Mouse (Mus musculus) urinary bladder, postnatal 4 days (tissue): ENCODE results near the gene Spaar.

Source experiments
- DNase-seq, 2 experiments: peaks; one replicate each; pipeline ENCODE4 v3.0.0; 2021 to 2022; ENCODE audit warnings: low spot score in 2 of 2

The Spaar gene

DNA sequence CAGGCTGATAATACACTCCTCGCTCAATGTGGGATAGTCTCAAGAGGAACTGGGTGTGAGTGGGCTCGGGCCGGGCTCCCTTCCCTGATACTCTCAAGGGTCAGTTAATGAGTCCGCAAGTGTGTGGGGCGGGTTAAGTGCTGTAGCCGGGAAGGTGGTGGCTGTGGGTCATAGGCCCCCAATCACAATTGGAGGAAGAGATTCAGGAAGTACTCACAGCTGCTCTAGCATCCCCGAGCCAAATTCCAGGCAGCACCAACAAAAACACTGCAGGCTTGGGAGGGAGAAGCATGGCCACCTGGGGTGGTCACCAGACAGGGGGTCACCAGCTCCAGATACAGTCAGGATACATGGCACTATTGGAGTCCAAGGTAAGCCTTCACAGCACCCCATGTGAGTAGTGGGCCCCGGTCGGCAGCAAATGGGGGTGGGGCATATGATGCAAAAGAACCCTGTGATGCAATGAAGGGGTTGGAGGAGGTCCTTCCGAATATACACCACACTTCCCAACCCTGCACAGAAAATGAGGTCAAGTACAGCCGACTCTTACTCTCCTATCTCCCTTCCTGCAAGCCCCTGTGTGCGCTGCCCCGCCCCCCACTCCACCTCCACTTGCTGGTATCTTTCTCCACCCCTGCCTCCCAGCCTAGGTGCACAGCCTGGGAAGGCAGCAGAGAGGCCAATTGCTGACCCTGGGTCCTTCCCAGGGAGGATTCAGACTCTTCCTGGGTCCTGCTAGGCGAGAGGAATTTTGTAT is at the start of gene Spaar:
Gene Spaar, plus strand, starts transcription at position 241 of the 757 bp plus-strand sequence.
- peak in 1 of 2 experiments; percentile 42 for DNase-seq

DNA sequence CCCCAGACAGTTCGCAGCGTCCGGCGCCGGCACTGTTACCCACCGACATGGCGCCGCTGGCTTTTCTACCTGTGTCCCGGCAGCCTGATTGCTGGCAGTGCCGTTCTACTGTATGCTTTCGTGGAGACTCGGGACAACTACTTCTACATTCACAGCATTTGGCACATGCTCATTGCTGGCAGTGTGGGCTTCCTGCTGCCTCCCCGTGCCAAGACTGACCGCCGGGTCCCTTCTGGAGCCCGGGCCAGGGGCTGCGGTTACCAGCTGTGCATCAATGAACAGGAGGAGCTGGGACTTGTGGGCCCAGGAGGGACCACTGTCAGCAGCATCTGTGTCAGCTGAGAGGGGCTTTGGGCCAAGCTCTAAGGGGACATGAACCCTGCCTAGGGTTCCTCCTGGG is 39.8 kb upstream of the Spaar start:
- no peak for DNase-seq

DNA sequence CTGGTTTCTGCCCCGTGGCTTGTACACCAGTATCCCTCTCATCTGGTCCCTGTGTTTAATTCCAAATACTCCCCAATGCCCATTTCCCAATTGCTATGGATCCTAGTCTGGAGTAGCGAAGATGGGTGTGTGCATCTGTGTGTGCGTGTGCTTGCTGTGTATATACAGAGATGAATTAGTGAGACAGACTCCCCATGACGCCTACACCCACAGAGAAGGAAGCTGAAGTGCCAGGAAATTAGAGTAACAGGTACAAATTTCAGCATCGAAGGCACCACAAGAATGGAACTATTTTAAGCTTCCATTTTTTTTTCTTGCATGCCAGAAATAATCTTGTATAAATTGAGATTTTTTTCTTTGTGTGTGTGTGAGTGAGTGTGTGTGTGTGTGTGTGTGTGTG is 38.8 kb upstream of the Spaar start:
- DNase-seq, result no peak

DNA sequence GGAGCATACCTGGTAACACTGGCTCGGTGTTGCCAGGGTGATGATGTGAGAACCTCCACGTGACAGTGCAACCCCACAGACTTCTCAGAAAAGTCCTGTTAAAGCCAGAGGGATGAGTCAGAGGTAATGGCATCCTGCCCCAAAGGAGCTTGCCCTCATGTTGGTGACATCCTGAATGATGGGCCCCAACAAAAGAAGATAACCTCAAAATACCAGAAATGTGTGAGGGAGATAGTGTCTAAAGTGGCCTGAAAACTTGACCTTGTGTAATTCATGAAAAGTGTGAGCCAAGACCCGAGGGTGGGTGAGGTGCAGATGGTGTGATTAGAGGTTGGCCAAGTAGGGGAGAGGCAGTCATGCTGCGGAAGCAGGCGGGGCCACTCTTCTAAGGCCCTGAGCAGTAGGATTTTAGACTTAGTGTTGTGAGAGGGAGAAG is 36.0 kb upstream of the Spaar start:
- DNase-seq, result no peak

DNA sequence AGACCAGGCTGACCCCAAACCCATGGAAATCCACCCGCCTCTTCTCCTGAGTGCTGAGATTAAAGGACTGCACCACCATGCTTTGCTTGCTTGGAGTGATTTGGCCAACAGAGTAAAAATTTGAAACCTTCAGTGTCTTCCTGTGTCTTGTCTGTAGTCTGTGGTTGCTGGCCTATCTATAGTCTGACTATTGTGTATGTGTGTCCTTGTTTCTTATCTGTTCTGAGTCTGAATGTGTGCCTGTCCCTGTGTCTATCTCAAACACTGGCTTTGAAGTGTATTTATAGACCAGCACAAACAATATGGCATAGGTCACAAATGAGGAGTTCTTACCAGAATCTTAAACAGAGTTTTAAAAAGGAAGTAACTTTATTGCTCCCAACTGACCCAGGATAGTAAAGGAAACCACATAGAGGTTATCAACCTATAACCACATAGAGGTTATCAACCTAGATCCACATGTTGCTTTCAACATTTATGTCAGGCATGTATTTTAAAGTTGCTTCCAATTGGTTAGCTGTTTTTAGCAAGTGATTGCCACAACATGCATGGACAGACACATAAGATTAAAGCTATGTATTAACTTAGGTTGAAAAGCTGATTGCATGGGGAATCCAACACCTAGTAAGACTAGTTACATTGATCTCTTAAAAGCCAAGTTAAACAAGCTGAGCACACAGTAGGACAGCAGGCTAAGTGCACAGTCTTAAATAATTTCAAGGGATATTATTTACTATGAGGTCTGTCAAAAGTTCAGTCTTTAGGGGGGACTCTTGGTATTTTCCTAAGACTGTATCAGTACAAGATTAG is 35.2 kb upstream of the Spaar start:
- DNase-seq, result no peak

DNA sequence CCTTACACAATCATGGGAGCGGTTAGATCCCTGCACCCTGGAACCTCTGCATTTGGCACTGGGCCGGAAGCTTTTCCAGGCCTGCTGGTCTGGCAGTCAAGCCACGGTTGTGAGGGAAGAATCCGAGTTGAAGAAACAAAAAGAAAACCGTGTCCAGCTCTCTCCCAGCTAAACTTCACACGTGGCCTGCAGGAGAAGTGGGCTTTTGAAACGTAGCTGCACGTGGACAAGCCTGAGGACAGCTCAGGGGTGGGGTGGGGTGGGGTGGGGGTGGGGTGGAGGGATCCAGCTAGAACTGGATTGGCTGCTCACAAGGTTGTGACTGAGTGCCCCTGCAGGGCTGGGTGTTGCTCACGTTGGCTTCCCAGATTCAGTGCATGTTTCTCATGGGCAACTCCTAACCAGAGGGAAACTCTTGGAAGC is 34.6 kb upstream of the Spaar start:
- no peak for DNase-seq

DNA sequence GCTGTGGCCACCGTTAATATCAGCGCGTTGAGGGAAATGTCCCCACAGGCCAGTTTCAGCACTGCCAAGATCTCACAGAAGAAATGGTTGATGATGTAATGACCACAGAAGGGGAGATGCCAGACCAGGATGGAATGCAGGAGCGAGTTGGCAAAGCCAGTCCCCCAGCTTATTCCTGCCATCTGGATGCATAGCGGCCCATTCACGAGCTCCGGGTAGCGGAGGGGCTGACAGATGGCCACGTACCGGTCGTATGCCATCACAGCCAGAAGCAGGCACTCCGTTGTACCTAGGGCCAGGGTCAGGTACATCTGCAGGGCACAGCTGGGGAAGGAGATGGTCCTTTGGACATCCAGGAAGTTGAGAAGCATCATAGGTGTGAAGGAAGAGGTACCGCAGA is 33.3 kb upstream of the Spaar start:
- no peak for DNase-seq

DNA sequence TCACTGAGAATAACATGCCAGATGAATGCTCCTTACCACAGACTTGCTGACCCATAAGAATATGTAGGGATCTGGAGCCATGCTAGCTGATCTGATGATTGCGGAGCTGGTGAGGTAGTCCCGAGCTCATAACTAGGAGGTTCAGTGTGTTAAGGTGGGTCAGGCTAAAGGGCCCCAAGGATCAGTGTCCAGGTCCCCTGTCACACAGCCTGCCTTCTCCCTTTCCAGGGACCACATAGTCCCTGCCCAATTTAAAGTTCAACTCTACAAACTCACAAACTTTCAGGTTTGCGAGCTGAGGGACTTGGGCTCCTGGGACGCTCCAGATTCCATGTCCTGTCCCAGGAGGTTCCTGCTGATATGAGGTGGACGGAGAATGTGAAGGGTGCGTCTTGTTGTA is 29.1 kb upstream of the Spaar start, which contains the start of gene Olfr70:
Gene Olfr70, minus strand, starts transcription at position 101 of the 400 bp plus-strand sequence.
- DNase-seq, result no peak

DNA sequence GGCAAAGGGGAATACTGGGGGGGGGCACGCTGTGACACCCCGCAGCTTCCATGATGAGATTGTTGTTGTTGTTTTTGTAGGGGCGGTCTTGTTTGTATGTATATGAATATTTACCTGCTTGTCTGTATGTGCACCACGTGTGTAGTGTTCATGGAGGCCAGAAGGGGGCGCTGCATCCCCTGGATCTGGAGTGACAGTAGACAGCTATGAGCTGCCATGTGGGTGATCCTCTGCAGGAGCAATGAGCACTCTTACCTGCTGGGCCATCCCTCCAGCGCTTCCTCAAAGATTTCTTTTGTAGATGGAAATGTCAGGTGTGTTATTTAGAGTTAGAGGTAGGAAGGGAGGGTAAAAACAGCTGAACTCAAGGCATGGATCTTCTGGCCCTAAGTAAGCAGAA is 26.4 kb upstream of the Spaar start:
- DNase-seq, result no peak

DNA sequence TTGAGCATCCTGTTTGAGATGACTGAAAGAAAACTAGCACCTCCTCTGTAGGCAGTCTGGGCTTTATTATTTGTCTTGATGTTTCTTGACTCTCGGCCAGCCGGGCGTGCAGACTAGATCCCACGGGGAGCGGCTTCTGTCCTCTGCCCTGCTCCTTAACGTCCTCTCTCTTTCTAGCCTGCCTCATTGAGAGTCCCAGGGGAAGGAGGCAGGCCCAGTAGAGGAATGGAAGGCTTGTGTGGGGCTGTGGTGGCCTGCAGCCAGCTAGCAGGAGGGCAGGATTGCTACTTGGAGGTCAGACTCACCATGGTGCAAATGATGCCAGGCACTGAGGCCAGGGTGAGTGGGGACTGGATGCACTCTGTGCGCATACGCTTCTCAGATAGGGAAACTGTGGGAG is 26.0 kb upstream of the Spaar start:
- DNase-seq, result no peak

DNA sequence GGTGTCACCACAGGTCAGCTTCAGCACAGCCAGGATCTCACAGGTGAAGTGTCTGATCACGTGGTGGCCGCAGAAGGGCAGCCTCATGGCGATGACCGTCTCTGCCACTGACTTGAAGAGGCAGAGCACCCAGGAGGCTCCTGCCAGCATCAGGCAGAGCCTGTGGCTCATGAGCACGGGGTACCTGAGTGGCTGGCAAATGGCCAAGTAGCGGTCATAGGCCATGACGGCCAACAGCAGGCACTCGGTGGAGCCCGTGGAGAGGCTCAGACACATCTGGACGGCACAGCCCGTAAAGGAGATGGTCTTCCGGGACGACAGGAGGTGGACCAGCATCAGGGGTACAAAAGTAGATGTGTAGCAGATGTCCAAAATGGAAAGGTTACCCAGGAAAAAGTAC is 23.8 kb upstream of the Spaar start:
- DNase-seq, result no peak

DNA sequence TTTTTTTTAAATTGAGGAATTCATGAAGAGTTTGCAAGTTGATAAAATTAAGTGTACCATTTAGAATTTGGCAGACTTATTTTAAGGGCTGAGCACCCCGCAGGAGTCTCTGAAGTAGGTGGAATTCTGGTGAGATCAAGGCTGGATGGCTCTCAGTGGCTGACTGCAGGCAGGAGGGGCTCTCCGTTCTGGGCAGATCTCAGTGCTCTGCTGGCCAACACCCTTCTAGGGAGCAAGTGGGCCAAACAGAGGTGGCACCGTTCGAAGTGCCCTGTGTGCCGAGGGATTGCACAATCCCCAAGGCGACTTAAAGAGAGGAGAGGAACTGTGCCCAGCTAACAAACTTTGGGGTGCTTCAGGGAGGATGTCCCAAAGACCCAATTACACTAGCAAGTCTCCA is 20.0 kb upstream of the Spaar start, which contains the start of gene Olfr71:
Gene Olfr71, minus strand, starts transcription at position 387 of the 400 bp plus-strand sequence.
- no peak for DNase-seq

DNA sequence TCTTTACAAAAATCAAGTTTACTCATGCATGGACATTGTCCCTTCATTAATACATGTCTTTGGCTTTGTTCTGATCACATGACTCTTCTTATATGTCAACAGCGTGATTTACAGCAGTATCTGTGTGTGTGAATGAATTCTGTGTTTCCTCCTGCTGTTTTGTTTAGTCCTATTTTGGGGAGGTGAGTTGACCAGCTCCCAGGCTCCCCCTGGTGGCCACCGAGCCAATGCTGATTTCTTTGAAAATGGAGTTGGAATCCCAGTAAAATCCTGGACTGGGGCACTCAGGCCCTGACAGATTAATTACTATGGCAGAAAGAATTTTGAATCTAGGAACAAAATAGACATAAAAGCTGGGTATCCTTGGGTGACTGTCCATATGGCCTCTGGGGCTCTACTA is 18.0 kb upstream of the Spaar start:
- DNase-seq, result peak; percentile 61 to 87

DNA sequence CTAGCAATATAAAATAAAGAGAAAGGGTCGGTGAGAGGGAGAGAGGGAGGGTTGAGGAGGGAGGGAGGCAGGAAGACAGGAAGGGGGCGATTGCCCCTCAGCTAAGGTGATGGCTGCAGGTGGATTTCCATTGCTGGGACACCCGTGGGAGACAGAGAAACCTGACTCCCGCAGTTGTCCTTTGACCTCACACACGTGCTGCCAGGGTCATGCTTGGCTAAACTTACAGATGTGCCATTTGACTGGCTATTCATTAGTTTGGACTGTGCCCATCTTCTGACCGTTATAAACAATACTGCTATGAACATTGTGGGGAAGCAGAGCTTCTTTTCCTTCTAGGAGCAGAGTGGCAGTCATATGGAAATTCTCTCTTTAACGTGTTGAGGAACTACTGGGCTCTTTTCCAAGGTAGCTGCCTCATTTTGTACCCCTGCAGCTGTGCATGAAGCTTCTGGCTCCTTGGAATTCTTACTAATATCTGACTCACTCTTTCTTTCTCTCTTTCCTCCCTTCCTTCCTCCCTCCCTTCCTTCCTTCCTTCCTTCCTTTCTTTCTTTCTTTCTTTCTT is 16.1 kb upstream of the Spaar start:
- DNase-seq, result no peak

DNA sequence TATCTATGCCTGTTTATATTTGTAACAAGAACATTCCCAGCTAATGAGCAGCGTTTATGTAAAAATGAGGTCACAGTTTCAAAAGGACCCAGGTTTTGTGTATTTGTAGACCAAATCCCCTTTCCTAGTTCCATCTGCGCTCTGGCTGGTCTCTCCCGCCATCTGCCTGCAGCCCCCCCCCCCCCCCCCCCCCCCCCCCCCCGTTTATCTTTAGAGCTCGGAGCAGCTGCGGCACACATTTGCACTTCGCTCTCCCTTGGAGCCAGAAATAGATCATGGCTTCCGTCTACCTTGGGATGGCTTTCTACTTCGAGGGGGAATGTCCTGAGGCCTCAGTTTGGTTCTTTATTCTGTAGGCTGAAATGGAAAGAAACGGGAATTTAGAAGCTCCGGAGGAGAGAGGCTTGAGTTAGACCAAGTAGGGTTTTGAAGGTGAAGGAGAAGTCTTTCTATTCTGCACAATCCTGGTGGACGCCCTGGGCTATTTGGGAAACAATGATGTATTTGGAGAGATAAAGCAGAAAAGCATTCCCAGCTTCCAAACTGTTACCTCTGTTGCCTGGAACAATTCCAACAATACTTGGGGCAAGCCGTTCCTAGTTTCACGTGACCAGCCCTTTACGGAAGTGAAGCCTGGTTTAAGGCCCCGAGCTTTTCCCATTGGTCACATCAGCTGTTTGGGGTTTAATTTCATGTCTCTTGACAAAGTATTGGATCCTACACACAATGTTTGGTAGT is 9.2 kb upstream of the Spaar start:
- DNase-seq, result no peak

DNA sequence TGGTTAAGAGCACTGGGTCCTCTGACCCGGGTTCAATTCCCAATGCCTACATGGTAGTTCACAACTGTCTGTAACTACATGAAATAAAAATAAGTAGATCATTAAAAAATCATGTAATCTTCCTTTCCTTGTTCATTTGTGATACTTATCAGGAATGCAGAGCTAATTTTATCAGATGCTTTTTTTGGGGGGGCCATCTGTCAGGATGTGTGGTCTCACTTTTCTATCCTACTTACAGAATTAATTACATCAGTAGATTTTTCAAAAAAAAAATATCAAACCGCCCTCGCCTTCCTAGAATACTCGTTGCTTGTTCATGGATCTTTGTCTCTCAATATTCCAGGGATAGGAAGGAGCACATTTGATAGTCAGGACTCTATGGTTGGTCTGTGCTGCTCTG is 7.6 kb upstream of the Spaar start:
- DNase-seq, result no peak

DNA sequence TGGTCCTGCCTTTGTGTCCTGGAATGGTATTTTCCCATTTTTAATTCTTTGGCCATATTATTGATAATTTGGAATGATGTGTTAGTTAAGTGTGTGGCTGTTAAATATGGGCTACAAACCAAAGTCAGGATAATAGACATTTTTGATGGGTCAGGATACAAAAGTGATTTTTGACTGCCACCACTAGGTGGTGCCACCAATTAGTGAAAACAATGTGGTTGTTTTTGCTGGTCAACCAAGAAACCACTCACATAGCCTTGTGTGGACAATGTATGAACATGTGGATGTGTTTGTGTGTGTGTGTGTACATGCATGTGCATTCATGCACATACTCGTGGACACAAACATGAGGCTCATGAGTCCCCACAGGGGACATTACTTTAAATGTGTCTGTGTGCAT is 5.1 kb upstream of the Spaar start:
- DNase-seq, result no peak

DNA sequence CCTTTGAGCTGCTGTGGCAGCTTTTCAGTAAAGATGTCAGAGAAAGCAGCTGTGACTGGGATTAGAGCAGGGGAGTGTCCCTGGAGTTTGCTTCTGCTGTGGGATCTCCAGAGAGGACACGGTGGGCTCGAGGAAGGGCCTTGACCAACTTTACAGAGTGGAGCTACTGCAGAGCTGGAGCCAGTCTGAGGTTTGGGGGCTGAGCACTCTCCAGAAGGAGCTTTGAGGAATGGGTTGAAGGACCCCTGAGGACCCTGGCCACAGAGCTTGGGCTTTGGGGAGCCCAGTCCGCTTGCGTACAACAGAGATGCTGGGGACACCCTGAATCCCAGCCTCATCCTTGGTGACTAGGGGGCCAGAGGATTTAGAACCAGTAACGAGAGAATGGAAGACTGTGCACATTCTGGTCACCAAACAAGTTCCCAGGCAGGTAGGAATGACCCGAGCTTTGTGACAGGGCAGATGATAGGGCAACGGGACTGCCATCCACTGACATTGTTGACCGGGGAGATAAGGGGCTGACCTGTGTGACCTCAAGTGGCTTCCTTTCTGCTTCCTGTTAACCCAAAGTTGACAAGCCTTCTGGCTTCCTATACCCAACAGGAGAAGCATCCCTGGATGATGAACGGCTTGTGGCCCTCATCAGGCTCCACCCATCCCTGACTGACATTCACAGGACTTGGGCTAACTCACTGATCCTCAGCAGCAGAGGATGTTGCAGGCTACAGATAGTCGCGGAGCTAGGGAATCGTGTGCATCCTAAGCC is 3.4 kb upstream of the Spaar start:
- no peak for DNase-seq

DNA sequence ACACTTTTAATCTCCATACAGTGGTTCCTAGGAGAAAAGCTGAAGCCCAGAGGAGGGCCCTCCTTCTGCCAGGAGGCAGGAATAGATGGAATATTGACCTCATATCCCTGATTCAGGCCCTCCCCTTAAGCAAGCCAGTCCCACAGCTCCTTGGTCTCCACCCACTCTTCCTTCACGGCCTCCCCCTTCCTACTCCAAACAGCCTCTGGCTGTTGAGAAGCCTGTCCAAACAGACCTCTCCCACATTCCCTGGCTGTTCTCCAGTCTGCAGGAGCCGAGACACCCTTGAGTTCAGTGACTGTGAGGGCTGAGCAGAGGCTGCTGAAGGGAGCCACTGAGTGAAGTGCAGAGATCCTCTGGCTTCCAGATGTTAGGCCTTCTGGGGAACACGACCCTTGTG is 2.8 kb upstream of the Spaar start, which contains the start of gene Hrct1:
Gene Hrct1, plus strand, starts transcription at position 194 of the 400 bp plus-strand sequence.
- peak; percentile 78 to 82 for DNase-seq

DNA sequence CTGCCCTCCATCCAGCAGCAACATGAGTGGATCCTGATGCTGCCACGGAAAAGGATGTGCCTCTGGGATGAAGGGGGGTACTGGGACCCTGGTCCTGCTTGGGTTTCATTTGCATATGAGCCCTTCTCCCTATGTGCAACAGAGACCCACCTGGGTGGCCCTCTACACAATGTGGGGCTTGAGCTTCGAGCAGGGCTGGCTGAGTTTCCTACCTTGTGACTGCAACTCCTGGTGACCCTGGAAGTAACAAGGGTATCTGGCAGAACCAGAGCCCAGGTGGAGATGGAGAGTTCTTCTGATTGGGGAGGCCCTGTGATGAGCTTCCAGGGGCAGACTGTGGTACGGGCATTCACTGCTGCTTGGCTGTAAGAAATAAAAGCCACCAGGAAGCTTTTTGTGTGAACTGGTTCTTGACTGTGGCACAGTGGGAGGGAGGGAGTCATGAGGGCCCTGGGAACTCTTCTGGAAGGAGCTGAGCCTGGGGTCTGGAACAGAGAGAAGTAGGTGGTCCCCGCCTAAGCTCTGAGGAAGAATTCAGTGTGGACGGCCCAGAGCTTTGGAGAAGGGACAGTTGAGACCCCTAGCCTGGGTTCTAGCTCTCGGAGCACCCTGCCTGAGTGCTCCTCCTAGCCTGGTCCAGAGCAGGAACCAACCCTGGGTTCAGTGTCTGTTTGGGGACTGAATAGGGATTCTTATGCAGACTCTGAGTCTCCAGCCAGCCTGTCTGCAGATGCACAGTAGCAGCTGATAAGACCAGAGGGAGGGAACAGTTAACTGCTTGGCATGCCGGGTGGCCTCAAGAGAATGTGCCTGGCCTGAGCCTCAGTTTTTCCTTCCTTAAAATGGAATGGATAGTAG is 1.9 kb upstream of the Spaar start:
- peak in 1 of 2 experiments; percentile 33 for DNase-seq
